Mouse (Mus musculus) left cerebral cortex, postnatal 10 days (tissue): ENCODE data around the gene Tuba8. TPM values are rescaled to one million over a fixed set of nuclear protein-coding genes. Genes with fewer than 3 reads are reported as not detected.

Experiments
- DNase-seq, 2 experiments: peaks; one replicate each; pipeline ENCODE4 v3.0.0; 2021 to 2022; ENCODE audit warnings: low spot score in 2 of 2, mixed read lengths in 1 of 2; ENCODE audit errors: extremely low spot score in 1 of 2
- intact Hi-C: fragments of 180-260 bp; cut with DNase I; formaldehyde crosslinking; loops from one replicate; pipeline ENCODE4 v1.15.1; 2025
- total RNA-seq, 2 experiments: library from RNA; stranded (reverse); gene quantifications; 2 replicates each; pipeline ENCODE4 v1.2.3; 2021

The Tuba8 gene
- total RNA-seq, 2 experiments from 2014 or later, result 2.8 TPM

DNA sequence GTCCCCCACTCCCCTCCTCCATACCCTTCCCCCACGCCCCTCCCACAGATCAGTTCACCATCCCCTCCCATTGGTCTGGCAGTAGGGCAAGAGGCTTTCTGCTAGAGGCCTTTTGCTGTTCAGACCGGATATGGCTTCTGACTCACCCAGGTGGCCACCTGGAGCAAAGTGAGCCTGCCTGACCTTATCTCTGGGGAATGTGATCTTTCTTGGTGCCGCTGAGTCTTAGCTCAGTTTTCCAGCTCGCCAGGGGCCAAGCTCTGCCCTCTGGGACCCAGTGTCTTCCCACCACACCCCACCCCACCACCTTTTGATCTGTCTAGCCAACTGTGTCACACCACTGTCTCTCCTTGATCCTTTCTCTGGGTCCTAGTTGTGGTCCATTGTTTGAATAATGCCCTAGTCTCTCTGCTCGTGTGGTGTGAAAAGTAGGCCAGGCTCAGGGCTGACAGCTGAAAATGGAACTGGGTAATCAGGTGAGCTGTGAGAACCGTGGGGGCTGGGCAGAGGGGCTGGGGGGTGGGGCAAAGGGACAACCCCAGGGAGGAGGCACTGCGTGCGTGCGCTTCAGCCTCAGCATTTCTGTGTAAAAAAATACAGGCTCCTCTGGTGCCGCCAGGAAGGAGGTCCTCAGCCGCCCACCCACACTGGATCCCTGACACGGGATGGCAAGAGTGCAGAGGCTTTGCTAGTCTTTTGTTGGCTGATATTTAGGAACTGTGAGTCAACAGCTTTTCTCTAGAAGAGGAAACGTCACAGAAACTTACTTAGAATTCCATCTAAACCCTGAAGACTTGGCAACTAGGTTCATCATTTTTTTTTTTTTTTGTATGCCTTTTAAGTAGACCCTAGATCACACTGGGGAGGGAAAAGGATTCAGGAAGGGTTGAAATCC, 16.2 kb upstream of the Tuba8 start:
- intact Hi-C loops, result no loop called here
- DNase-seq, result no peak

GRCm38 (mm10) chr6:121194956-121195731, 15.4 kb upstream of the Tuba8 start:
- intact Hi-C loops, result no loop called here
- no peak for DNase-seq

- intact Hi-C loops, result no loop called here
- no peak for DNase-seq
Measured at GRCm38 (mm10) chr6:121197807-121198365, 12.6 kb upstream of the Tuba8 start.

- DNase-seq, result no peak
- intact Hi-C loops, result no loop called here
Measured at GRCm38 (mm10) chr6:121200458-121200857, 10.0 kb upstream of the Tuba8 start.

- intact Hi-C loops, result no loop called here
- DNase-seq, result no peak
Measured at GRCm38 (mm10) chr6:121202026-121202425, 8.5 kb upstream of the Tuba8 start.

GRCm38 (mm10) chr6:121206481-121206880, 4.0 kb upstream of the Tuba8 start:
- intact Hi-C loops, result no loop called here
- no peak for DNase-seq

- intact Hi-C loops, result no loop called here
- DNase-seq, result no peak
Measured at GRCm38 (mm10) chr6:121209584-121209983, 912 bp upstream of the Tuba8 start.

DNA sequence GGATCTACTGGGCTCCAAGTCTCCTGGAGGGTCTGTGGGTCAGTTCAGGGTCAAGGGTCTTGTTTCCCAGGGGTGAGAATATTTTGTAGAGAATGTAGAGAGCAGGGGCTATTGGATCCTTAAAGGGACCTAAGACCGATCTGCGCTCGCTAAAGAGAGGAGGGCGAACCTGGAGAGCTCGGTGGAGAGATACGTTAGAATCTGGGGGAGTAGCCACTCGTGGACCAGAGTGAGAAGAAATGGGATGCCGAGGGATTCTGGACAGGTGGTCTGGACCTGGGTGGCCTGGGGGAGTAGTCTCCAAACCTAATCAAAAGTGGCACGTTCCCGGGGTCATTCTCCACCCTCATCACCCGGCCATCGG, 412 bp downstream of the Tuba8 start:
- intact Hi-C loops, result no loop called here
- DNase-seq, result no peak

DNA sequence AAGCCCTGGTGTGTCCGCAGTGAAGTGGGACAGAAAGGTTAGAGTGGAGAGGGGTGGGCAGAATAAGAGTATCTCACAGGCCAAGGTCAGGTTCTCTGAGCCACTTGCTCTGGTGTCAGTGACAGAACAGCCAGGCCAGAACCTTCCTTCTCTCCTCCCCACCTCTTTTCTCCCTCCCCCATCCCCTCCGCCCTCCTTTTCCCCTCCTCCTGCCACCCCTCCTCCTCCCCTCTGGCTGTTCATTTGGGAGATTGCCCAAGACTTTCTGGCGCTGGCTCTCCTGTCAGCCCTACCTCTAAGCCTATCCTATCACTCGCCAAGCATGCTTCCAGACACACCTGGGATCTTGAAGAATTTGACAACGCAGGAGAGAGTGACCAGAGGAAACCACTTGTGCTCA, 1.2 kb downstream of the Tuba8 start:
- intact Hi-C loops, result no loop called here
- no peak for DNase-seq

- DNase-seq, result no peak
- intact Hi-C loops, result no loop called here
Measured at GRCm38 (mm10) chr6:121212988-121213387, 2.5 kb downstream of the Tuba8 start.

DNA sequence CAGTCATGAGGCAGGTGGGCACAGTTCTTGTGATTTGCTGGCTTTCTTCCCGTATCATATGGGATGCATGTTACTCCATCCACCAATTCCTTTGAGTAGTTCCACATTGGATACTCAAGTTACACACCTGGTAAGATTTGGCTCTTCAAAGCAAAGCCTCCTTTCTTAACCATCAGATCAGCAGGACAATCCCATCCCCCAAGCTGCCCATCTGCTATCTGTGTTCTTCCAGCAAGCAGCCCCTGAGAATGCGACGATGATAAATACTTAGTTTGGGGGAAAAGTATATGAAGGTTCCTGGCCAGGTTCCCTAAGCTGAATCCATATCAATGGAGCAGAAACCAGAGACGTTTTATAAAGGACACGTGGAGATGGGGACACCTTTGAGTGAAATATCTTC, 3.7 kb downstream of the Tuba8 start:
- intact Hi-C loops, result no loop called here
- no peak for DNase-seq

DNA sequence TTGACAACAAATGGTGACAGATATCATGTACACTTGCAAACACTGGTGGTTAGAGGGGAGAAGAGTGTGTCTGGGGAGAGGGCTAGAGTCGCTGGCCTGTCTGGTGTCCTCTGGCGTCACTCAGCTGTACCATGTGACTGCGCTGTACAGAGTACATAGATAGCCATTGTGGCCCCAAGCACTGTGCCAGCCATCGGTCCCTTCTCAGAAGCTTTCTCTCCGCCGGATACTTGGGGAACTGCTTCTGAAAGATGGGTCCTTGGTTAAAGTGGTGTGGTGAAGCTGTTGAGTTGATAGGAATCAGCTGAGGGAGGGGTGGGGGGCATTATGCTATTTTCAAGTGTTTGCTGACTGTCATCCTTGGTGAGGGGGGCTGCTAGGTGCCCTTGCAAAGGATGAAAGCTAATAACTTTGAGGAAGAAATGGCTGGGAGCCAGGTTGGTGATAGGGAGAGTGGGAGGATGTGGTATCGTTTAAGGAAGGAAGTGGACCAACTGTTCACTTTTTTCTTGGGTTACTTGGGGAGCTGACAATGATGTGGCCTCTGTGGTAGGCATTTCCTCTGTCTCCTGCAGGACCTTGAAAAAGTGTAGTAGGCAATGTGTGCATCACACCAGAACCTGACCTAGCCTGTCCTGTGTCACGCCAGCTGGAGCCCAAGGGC, 4.3 kb downstream of the Tuba8 start:
- no peak for DNase-seq
- intact Hi-C loops, result no loop called here

DNA sequence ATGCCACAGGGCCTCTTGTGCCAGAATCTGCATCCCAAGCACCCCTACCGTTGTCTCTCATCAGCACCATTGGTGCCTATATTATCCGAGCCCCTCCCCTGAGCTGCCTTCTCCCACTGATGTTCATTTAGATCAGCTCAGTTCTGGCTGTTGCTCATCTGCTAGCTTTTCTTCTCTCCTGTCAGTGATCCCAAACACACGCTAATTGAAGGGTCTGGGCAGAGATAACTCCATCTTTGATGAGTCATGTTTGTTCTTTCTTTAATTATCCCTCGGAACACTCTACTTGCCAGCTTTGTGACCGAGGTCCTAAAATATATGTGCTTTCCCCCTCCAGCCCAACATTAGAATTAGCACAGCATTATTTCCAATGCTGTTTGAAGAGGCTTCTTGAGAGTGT, 4.8 kb downstream of the Tuba8 start:
- no peak for DNase-seq
- intact Hi-C loops, result no loop called here

GRCm38 (mm10) chr6:121215896-121216295, 5.4 kb downstream of the Tuba8 start:
- intact Hi-C loops, result no loop called here
- no peak for DNase-seq

- DNase-seq, result no peak
- intact Hi-C loops, result no loop called here
Measured at GRCm38 (mm10) chr6:121216589-121217255, 6.2 kb downstream of the Tuba8 start.

- no peak for DNase-seq
- intact Hi-C loops, result no loop called here
Measured at GRCm38 (mm10) chr6:121218002-121218401, 7.5 kb downstream of the Tuba8 start.

- DNase-seq, result no peak
- intact Hi-C loops, result no loop called here
Measured at GRCm38 (mm10) chr6:121219406-121219805, 8.9 kb downstream of the Tuba8 start.

GRCm38 (mm10) chr6:121220181-121220580, 9.7 kb downstream of the Tuba8 start:
- intact Hi-C loops, result no loop called here
- DNase-seq, result no peak
